Mouse (Mus musculus) ES-E14 (cell line): ENCODE results near the gene Smco4.

Experiments used
- CHD2 ChIP-seq: IDR thresholded peaks from 2 replicates; pipeline ENCODE4 v1.6.1; 2014; ENCODE audit warnings: mild to moderate bottlenecking, low read depth, low read length, inconsistent platforms
- HCFC1 ChIP-seq: IDR thresholded peaks from 2 replicates; pipeline ENCODE4 v1.6.1; 2012; ENCODE audit warnings: low read length, inconsistent platforms, borderline replicate concordance; ENCODE audit not compliant: insufficient read depth
- MAFK ChIP-seq: IDR thresholded peaks from 2 replicates; pipeline ENCODE4 v1.6.1; 2014; ENCODE audit warnings: mild to moderate bottlenecking, low read depth, low read length, inconsistent platforms; ENCODE audit not compliant: insufficient read depth
- ZC3H11A ChIP-seq: IDR thresholded peaks from 2 replicates; pipeline ENCODE4 v1.6.1; 2012; ENCODE audit warnings: low read depth, mild to moderate bottlenecking, inconsistent platforms, low read length, borderline replicate concordance
- ZNF384 ChIP-seq: IDR thresholded peaks from 2 replicates; pipeline ENCODE4 v1.6.1; 2012; ENCODE audit warnings: low read depth, low read length, inconsistent platforms

- no peak for TF ChIP-seq ZC3H11A
- no peak for TF ChIP-seq HCFC1
- TF ChIP-seq CHD2 = no peak
- TF ChIP-seq ZNF384 = no peak
- TF ChIP-seq MAFK = no peak
Observed at GRCm38 (mm10) chr9:15537455-15538048, 44.3 kb downstream of the Smco4 start.
